Mouse (Mus musculus) thymus, adult 2 months (tissue): ENCODE measurements at regions not wholly inside any gene's neighbourhood (a gene's known extent, or its start where the extent isn't known, plus 50 kb on each side); places are given as distances from the start of the nearest gene placed in this dataset.

Source experiments
- CTCF ChIP-seq: fragments of 200-500 bp; IDR thresholded peaks from 2 replicates; pipeline ENCODE4 v1.5.1; 2012; ENCODE audit warnings: mild to moderate bottlenecking, control low read depth, low read length, moderate library complexity, borderline replicate concordance; ENCODE audit not compliant: control insufficient read depth, poor library complexity, insufficient read depth; ENCODE audit errors: extremely low read depth
- POLR2A ChIP-seq: fragments of 200-500 bp; IDR thresholded peaks from 2 replicates; pipeline ENCODE4 v1.6.1; 2012; ENCODE audit warnings: mild to moderate bottlenecking, low read length, control low read depth, moderate library complexity; ENCODE audit not compliant: control insufficient read depth, poor library complexity, insufficient read depth; ENCODE audit errors: extremely low read depth

GRCm38 (mm10) chr17:64480607-64481038 lies 119.9 kb upstream of the Man2a1 start:
- TF ChIP-seq POLR2A (no peak), CTCF (no peak)
